Mouse (Mus musculus): ENCODE measurements at regions not wholly inside any gene's neighbourhood (a gene's known extent, or its start where the extent isn't known, plus 50 kb on each side); places are given as distances from the start of the nearest gene placed in this dataset.

- DNase-seq, result no peak
Measured at GRCm38 (mm10) chr1:47076423-47076822, 183.8 kb upstream of the Slc39a10 start.

DNA sequence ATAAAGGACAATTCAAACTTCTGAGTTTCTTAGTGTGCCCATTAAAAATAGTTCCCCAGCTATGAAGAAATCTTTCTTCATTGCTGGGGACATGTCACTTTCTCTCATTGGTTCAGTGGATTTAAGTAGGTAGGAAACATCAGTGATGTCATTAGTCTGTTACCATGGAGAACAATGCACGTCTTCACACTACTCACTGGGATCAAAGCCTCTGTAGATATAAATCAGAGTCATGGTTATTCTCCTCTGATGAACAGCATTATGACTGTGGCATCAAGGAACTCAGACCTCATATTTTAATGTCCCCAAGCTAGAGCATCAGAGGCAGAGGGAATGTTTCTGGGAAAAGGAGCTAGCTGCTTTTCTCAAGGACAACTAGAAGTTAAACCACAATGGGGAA lies 165.5 kb upstream of the Slc39a10 start:
- no peak for DNase-seq

GRCm38 (mm10) chr1:47057344-47057743 lies 164.7 kb upstream of the Slc39a10 start:
- no peak for DNase-seq

- DNase-seq, result no peak
Measured at GRCm38 (mm10) chr1:47051109-47051508, 158.5 kb upstream of the Slc39a10 start.

GRCm38 (mm10) chr1:47050492-47050891 lies 157.8 kb upstream of the Slc39a10 start:
- DNase-seq, result no peak

DNA sequence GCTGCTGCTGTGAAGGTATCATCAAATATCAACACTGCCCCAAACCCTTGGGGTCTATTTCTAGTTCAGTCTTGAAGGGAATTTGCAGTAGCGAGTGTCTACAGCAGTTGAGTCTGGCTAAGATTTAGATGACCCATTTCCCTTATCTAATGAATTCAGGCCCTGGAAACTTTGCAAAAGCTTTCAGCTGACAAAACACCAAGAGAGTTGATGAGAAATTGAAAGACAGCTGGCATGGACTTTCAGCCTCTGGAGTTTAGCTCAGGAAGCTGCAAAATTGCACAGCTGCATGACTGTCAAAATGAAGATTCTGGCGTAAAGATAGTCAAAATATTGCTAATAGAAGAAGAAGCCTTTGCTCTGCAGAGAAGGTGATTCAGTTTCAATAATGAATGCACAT lies 144.9 kb upstream of the Slc39a10 start:
- no peak for DNase-seq

- no peak for DNase-seq
Measured at GRCm38 (mm10) chr1:47019356-47019755, 126.7 kb upstream of the Slc39a10 start.

DNA sequence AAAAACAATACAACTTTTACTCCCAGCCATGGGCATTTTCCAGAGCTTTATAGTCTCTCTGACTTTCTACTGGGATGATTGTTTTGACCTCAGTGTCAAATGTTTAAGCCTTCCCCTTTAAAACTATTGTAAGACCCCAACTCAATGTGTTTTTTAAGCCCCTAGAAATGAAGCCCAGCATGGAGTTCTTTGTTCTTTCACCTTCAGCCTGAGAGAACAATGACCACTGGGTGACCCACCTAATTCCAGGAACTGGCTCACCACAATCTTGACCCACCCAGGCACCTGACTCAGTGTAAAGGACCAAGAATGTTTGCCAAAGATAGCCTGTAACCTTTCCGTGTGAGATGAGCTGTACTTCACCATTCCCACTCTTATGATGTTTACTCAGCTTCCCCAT lies 121.9 kb upstream of the Slc39a10 start:
- DNase-seq, result no peak

DNA sequence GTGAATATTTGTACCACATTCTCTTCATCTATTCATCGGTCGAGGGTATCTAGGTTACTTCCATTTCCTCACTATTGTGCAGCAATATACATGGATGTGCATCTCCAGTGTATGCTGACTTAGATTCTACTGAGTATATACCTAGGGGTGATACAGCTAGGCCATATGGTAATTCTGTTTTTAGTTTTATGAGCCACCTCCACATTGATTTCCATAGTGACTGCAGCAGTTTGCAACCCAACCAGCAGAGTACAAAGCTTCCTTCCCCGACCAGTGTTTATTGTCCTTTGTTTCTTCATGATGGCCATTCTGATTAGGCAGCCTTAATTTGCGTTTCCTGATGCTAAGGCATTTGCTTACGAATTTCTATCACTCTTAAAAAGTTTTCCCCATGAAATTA lies 111.1 kb upstream of the Slc39a10 start:
- DNase-seq, result no peak

- DNase-seq, result no peak
Measured at GRCm38 (mm10) chr1:46999337-46999736, 106.7 kb upstream of the Slc39a10 start.

DNA sequence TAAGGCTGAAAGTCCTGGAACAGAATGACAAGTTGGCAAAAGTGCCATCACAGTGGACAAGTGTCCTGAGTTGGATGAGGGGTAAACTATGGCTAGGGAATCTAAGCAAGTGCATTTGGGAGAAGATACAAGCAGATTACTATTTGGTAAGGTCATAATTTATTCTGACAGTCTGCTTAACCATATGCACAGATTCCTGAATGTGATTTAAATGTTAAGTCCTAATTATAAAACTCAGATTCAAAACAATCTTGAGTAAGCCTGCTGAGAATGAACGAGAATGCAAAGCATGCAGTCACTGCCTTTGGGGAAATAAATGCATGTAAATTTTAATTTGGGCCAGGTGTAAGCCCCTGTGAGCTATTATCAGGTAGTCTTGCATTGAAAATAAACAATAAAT lies 93.3 kb upstream of the Slc39a10 start:
- DNase-seq, result no peak

- DNase-seq, result no peak
Measured at GRCm38 (mm10) chr1:46983093-46983492, 90.4 kb upstream of the Slc39a10 start.

- DNase-seq, result peak; percentile 55
Measured at GRCm38 (mm10) chr1:46970470-46970869, 77.8 kb upstream of the Slc39a10 start.

GRCm38 (mm10) chr1:46968361-46968760 lies 75.7 kb upstream of the Slc39a10 start:
- no peak for DNase-seq

- DNase-seq, result no peak
Measured at GRCm38 (mm10) chr1:46966917-46967266, 74.2 kb upstream of the Slc39a10 start.

DNA sequence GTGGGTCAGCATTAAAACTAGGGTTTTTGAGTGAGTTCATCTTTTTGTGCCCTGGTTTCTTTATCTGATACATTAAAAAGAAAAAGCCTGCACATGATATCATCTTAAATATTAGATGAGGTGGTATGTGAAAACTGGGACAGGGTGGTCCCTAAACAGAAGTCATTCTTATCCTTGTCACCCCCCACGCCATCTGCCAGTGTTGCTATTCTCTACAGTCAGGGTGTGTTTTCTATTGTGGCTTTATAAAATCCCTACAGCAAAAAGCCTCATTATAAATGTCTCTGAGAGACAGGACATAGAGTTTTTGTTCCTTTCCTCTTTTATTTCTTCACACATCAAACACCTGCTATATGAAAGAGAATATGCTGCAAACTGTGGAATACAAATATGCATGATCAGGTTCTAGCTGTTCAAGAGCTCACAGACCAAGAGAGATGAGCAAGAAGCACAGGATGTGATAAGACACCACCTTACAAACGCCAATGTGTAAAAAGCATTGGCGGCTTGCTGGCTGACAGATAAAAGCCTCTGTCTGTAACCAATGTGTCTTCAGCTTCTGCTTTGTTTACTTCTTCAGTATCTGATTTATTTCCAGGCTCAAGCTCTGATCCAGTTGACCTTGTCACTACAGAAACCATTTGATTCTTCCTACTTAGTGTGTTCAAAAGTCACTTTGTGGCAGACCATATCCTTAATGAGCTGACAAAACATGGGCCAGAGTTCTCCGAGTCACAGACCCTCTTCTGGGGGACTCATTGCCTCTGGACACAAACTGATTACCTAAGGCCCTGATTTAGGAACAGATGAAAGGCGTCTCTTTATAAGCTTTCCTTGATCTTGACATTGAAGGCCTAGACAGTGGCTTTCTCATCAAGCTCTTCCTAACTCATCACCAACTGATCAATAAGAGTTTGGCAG lies 73.6 kb upstream of the Slc39a10 start:
- DNase-seq, result no peak

- DNase-seq, result no peak
Measured at GRCm38 (mm10) chr1:46963973-46964727, 71.5 kb upstream of the Slc39a10 start.
